Mouse (Mus musculus): ENCODE measurements around the gene Tmem242.

DNA sequence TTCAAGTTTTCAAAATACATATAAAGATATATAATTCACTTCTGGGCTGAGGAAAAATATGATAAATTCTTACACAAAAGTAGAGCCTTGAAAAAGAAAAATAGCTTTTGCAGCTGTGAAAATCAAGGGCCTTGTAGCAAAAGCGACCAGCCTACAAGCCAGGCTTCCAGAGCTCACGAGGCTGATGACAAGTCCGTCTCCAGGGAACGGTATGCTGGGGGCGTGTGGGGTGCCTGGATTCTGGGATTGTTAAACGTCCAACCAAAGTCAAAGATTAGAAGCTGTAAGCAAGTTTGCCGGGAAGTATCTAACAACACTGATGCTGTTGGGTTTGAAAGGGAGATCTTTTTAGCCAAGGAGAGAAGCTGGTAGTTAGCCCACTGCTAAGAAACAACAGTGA lies 68.5 kb downstream of the Tmem242 start:
- TF ChIP-seq CTCF (IDR thresholded peaks at IDR 0.05; ENCODE audit: extremely low read depth, insufficient read depth, low read length) (no peak), POLR2A (IDR thresholded peaks at IDR 0.05; ENCODE audit: extremely low read depth, insufficient read depth, low read length) (no peak)

Data from cortical plate, adult 2 months (tissue).